Mouse (Mus musculus): ENCODE results near the gene Cdh6. TPM values are rescaled to one million over a fixed set of nuclear protein-coding genes. Genes with fewer than 3 reads are reported as not detected.
A peak's percentile ranks its signal among the peaks of the same experiment; 100 is the strongest.

Cdh6 gene
- polyA plus RNA-seq, 1 experiment from 2014 or later, result 4.9 TPM

GRCm38 (mm10) chr15:13172365-13173070, 957 bp downstream of the Cdh6 start:
- Histone ChIP-seq H3K27ac (replicated peaks; ENCODE audit: low read depth, low read length) (no peak overlapping the region), H3K27me3 (ENCODE audit: control insufficient read depth, insufficient read depth, low read length) (no peaks in the 10 kb centered on the region), H3K4me2 (ENCODE audit: low read depth, severe bottlenecking) (peak overlapping the region; percentile 77), H3K9me3 (ENCODE audit: control insufficient read depth, low read length) (no peaks in the 10 kb centered on the region), H3K9ac (ENCODE audit: low read length) (peak overlapping the region; percentile 66), H3K36me3 (ENCODE audit: control insufficient read depth, insufficient read depth, low read length) (no peaks in the 10 kb centered on the region), H3K4me1 (ENCODE audit: control insufficient read depth, insufficient read depth, low read length) (no peaks in the 10 kb centered on the region; the same call in 1 of the 2 replicates), H3K4me3 (ENCODE audit: low read depth, low read length) (peak overlapping the region; percentile 45)
- DNase-seq (ENCODE audit: low spot score), result peak; percentile 50
- peak; percentile 63 for ATAC-seq (ENCODE audit: insufficient number of reproducible peaks, low FRiP score, low TSS enrichment, low read depth)
- WGBS, result under 1% methylated on average over 26 of the region's 26 CpGs

GRCm38 (mm10) chr15:13171486-13172364, 1.8 kb downstream of the Cdh6 start:
- Histone ChIP-seq H3K9me3 (ENCODE audit: control insufficient read depth, low read length) (no peaks in the 10 kb centered on the region), H3K36me3 (ENCODE audit: control insufficient read depth, insufficient read depth, low read length) (no peaks in the 10 kb centered on the region), H3K4me2 (ENCODE audit: low read depth, severe bottlenecking) (peak overlapping the region; percentile 77), H3K4me1 (ENCODE audit: control insufficient read depth, insufficient read depth, low read length) (no peaks in the 10 kb centered on the region; the same call in 1 of the 2 replicates), H3K9ac (ENCODE audit: low read length) (no peak overlapping the region), H3K4me3 (ENCODE audit: low read depth, low read length) (peak overlapping the region; percentile 45), H3K27me3 (ENCODE audit: control insufficient read depth, insufficient read depth, low read length) (no peaks in the 10 kb centered on the region), H3K27ac (replicated peaks; ENCODE audit: low read depth, low read length) (no peak overlapping the region)
- ATAC-seq (ENCODE audit: insufficient number of reproducible peaks, low FRiP score, low TSS enrichment, low read depth) (no peak), DNase-seq (ENCODE audit: low spot score) (no peak)
- WGBS, result 6% methylated on average over 16 of the region's 16 CpGs

GRCm38 (mm10) chr15:13165094-13165885, 8.2 kb downstream of the Cdh6 start:
- Histone ChIP-seq H3K27me3 (ENCODE audit: control insufficient read depth, insufficient read depth, low read length) (no peaks in the 10 kb centered on the region), H3K9ac (ENCODE audit: low read length) (no peak overlapping the region), H3K9me3 (ENCODE audit: control insufficient read depth, low read length) (no peaks in the 10 kb centered on the region), H3K27ac (replicated peaks; ENCODE audit: low read depth, low read length) (no peak overlapping the region), H3K4me2 (ENCODE audit: low read depth, severe bottlenecking) (no peak overlapping the region), H3K4me1 (ENCODE audit: control insufficient read depth, insufficient read depth, low read length) (no peaks in the 10 kb centered on the region), H3K36me3 (ENCODE audit: control insufficient read depth, insufficient read depth, low read length) (no peaks in the 10 kb centered on the region), H3K4me3 (ENCODE audit: low read depth, low read length) (no peak overlapping the region)
- DNase-seq (ENCODE audit: low spot score) (no peak), ATAC-seq (ENCODE audit: insufficient number of reproducible peaks, low FRiP score, low TSS enrichment, low read depth) (no peak)
- WGBS, result 95% methylated on average over 13 of the region's 13 CpGs

GRCm38 (mm10) chr15:13155820-13156219, 17.7 kb downstream of the Cdh6 start:
- no peak for DNase-seq (ENCODE audit: low spot score)
- H3K36me3 ChIP-seq (ENCODE audit: control insufficient read depth, insufficient read depth, low read length), result no peaks in the 10 kb centered on the region
- no peaks in the 10 kb centered on the region for H3K27me3 ChIP-seq (ENCODE audit: control insufficient read depth, insufficient read depth, low read length)
- H3K4me2 ChIP-seq (ENCODE audit: low read depth, severe bottlenecking), result no peak overlapping the region
- H3K27ac ChIP-seq (replicated peaks; ENCODE audit: low read depth, low read length), result no peak overlapping the region
- no peak overlapping the region for H3K4me3 ChIP-seq (ENCODE audit: low read depth, low read length)
- WGBS, result 93% methylated on average over 5 of the region's 5 CpGs
- H3K9ac ChIP-seq (ENCODE audit: low read length), result no peak overlapping the region
- no peak for ATAC-seq (ENCODE audit: insufficient number of reproducible peaks, low FRiP score, low TSS enrichment, low read depth)
- H3K4me1 ChIP-seq (ENCODE audit: control insufficient read depth, insufficient read depth, low read length), result no peaks in the 10 kb centered on the region
- no peaks in the 10 kb centered on the region for H3K9me3 ChIP-seq (ENCODE audit: control insufficient read depth, low read length)

- ATAC-seq (ENCODE audit: insufficient number of reproducible peaks, low FRiP score, low TSS enrichment, low read depth) (no peak), DNase-seq (ENCODE audit: low spot score) (no peak)
- Histone ChIP-seq H3K9me3 (ENCODE audit: control insufficient read depth, low read length) (no peaks in the 10 kb centered on the region), H3K27me3 (ENCODE audit: control insufficient read depth, insufficient read depth, low read length) (no peaks in the 10 kb centered on the region), H3K9ac (ENCODE audit: low read length) (no peak overlapping the region), H3K4me3 (ENCODE audit: low read depth, low read length) (no peak overlapping the region), H3K36me3 (ENCODE audit: control insufficient read depth, insufficient read depth, low read length) (no peaks in the 10 kb centered on the region), H3K4me1 (ENCODE audit: control insufficient read depth, insufficient read depth, low read length) (no peaks in the 10 kb centered on the region), H3K27ac (replicated peaks; ENCODE audit: low read depth, low read length) (no peak overlapping the region), H3K4me2 (ENCODE audit: low read depth, severe bottlenecking) (no peak overlapping the region)
- 80% methylated on average over 6 of the region's 6 CpGs for WGBS
These were observed 18.1 kb downstream of the Cdh6 start for GRCm38 (mm10) chr15:13155418-13155817.

GRCm38 (mm10) chr15:13141983-13142382, 31.5 kb downstream of the Cdh6 start:
- no peaks in the 10 kb centered on the region for H3K27me3 ChIP-seq (ENCODE audit: control insufficient read depth, insufficient read depth, low read length)
- H3K4me3 ChIP-seq (ENCODE audit: low read depth, low read length), result no peak overlapping the region
- no peak overlapping the region for H3K9ac ChIP-seq (ENCODE audit: low read length)
- H3K27ac ChIP-seq (replicated peaks; ENCODE audit: low read depth, low read length), result no peak overlapping the region
- WGBS, result 83% methylated on average over 4 of the region's 4 CpGs
- H3K4me1 ChIP-seq (ENCODE audit: control insufficient read depth, insufficient read depth, low read length), result no peaks in the 10 kb centered on the region
- no peaks in the 10 kb centered on the region for H3K9me3 ChIP-seq (ENCODE audit: control insufficient read depth, low read length)
- ATAC-seq (ENCODE audit: insufficient number of reproducible peaks, low FRiP score, low TSS enrichment, low read depth) (no peak), DNase-seq (ENCODE audit: low spot score) (no peak)
- H3K4me2 ChIP-seq (ENCODE audit: low read depth, severe bottlenecking), result no peak overlapping the region
- no peaks in the 10 kb centered on the region for H3K36me3 ChIP-seq (ENCODE audit: control insufficient read depth, insufficient read depth, low read length)

GRCm38 (mm10) chr15:13139662-13140061, 33.8 kb downstream of the Cdh6 start:
- Histone ChIP-seq H3K36me3 (ENCODE audit: control insufficient read depth, insufficient read depth, low read length) (no peaks in the 10 kb centered on the region), H3K9me3 (ENCODE audit: control insufficient read depth, low read length) (no peaks in the 10 kb centered on the region), H3K27me3 (ENCODE audit: control insufficient read depth, insufficient read depth, low read length) (no peaks in the 10 kb centered on the region), H3K9ac (ENCODE audit: low read length) (no peak overlapping the region), H3K4me3 (ENCODE audit: low read depth, low read length) (no peak overlapping the region), H3K4me2 (ENCODE audit: low read depth, severe bottlenecking) (no peak overlapping the region), H3K27ac (replicated peaks; ENCODE audit: low read depth, low read length) (no peak overlapping the region), H3K4me1 (ENCODE audit: control insufficient read depth, insufficient read depth, low read length) (no peaks in the 10 kb centered on the region)
- DNase-seq (ENCODE audit: low spot score) (no peak), ATAC-seq (ENCODE audit: insufficient number of reproducible peaks, low FRiP score, low TSS enrichment, low read depth) (no peak)
- WGBS, result 89% methylated on average over 5 of the region's 5 CpGs

DNA sequence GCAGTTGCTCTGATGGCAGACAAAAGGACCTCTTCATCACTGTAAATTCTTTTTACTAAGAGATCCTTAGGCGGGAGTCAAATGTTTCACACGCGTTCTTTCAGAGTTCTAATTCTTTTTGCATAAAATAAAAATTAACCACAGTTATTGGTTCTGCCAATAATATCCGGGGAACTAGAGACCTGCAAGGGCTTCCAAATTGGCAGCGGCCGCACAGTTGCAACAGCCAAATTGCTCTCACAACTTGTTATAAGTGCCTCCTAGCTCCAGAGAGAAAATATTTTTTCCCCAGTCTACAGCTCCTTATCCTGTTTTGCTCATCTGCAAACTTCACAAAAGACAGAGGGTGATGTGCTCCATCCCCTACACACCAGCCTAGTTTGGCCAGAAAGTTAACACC, 36.3 kb downstream of the Cdh6 start:
- Histone ChIP-seq H3K4me3 (ENCODE audit: low read depth, low read length) (no peak overlapping the region), H3K4me2 (ENCODE audit: low read depth, severe bottlenecking) (no peak overlapping the region), H3K9me3 (ENCODE audit: control insufficient read depth, low read length) (no peaks in the 10 kb centered on the region), H3K36me3 (ENCODE audit: control insufficient read depth, insufficient read depth, low read length) (no peaks in the 10 kb centered on the region), H3K4me1 (ENCODE audit: control insufficient read depth, insufficient read depth, low read length) (no peaks in the 10 kb centered on the region), H3K27me3 (ENCODE audit: control insufficient read depth, insufficient read depth, low read length) (no peaks in the 10 kb centered on the region), H3K27ac (replicated peaks; ENCODE audit: low read depth, low read length) (no peak overlapping the region), H3K9ac (ENCODE audit: low read length) (no peak overlapping the region)
- 91% methylated on average over 6 of the region's 6 CpGs for WGBS
- ATAC-seq (ENCODE audit: insufficient number of reproducible peaks, low FRiP score, low TSS enrichment, low read depth), result no peak
- no peak for DNase-seq (ENCODE audit: low spot score)
